Mouse (Mus musculus): ENCODE data around the gene Naa15.

- peak; percentile 8; the same call in 1 of the 2 replicates for TF ChIP-seq CTCF (IDR thresholded peaks at IDR 0.05; ENCODE audit: extremely low read depth, insufficient read length, insufficient replicate concordance, low read depth, low read length)
- TF ChIP-seq POLR2A (IDR thresholded peaks at IDR 0.05; ENCODE audit: low read depth, low read length) = no peak
These were observed 39.4 kb upstream of the Naa15 start for GRCm38 (mm10) chr3:51375307-51376265.
